17 mouse cellular contexts compared by ENCODE assay signal in the genomic region with DNA sequence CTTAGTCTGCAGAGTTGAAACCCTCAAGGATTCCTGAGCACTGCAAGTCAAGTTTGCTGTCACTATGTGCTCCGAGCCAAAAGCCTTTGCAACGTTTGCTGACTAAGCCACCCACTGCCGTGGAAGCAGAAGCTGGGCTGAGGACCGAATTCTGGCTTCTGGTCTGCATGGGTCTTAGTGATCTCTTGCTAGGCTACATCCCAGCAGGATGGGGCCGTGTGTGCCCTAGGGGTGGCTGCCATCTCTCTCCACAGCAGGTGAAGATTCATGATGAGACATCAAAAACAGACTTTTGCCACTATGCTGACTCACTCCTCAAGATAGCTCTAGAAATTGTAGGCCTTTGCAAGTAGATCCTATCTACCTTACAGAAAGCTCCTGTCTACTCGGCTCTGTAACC.
DNase-seq lines count a peak whose midpoint lies in the region; ATAC-seq and TF ChIP-seq lines count a peak whose summit lies in the region.
"Had no signal": no experiment of that assay in that cellular context is flagged by ENCODE, and none has a peak within 500 bp of the region (broad histone marks: within the 10 kb centered on the region; RNA-seq: fewer than 3 reads in every experiment).

No protein-coding gene starts in this region.

- peak; percentile 31 to 33 for DNase-seq in frontal cortex, postnatal 36 days (ENCODE audit: low spot score in 2 of 2)
- DNase-seq in frontal cortex, postnatal 10 days (ENCODE audit: low spot score in 2 of 2): no peak
- DNase-seq in left cerebral cortex, adult 2 months (ENCODE audit: extremely low spot score in 1 of 2, low spot score in 2 of 2): peak in 1 of 2 experiments; percentile 25
- no peak for DNase-seq in left cerebral cortex, postnatal 10 days (ENCODE audit: extremely low spot score in 1 of 2, low spot score in 2 of 2)
- DNase-seq in A20 (ENCODE audit: low read depth, low spot score): peak; percentile 6
- DNase-seq in adrenal gland, postnatal 36 days: peak; percentile 63 to 66
- DNase-seq: cerebellum, postnatal 10 days; heart, postnatal 10 days; right cerebral cortex, postnatal 4 days; thymus, postnatal 25 days had no signal

- WGBS in forebrain, embryonic 12.5 days: 88% methylated on average over 6 of the region's 6 CpGs

- H3K4me2 ChIP-seq in forebrain, embryonic 12.5 days: no peak overlapping the region
- H3K4me2 ChIP-seq: embryonic facial prominence, embryonic 12.5 days; forebrain, embryonic 15.5 days; limb, embryonic 15.5 days; neural tube, embryonic 13.5 days had no signal

- peak overlapping the region; percentile 50; the same call in 1 of the 2 replicates for H3K27ac ChIP-seq in left cerebral cortex, adult 2 months
- no peak overlapping the region for H3K27ac ChIP-seq in forebrain, embryonic 12.5 days
- H3K27ac ChIP-seq: embryonic facial prominence, embryonic 12.5 days; forebrain, embryonic 15.5 days; hindbrain, postnatal 0 days; limb, embryonic 15.5 days; neural tube, embryonic 13.5 days had no signal

- H3K9me3 ChIP-seq in forebrain, embryonic 12.5 days: 0 out of 2 replicates have a peak, but pooled peaks cover 5% of the 10 kb centered on the region
- H3K9me3 ChIP-seq: embryonic facial prominence, embryonic 12.5 days; forebrain, embryonic 15.5 days; limb, embryonic 15.5 days; neural tube, embryonic 13.5 days had no signal

- intact Hi-C loops in left cerebral cortex, adult 2 months (cut with DNase I): no loop called here
- intact Hi-C loops in left cerebral cortex, postnatal 10 days (cut with DNase I): no loop called here

- H3K27me3 ChIP-seq in forebrain, embryonic 12.5 days: no peaks in the 10 kb centered on the region
- H3K27me3 ChIP-seq: embryonic facial prominence, embryonic 12.5 days; forebrain, embryonic 15.5 days; limb, embryonic 15.5 days; neural tube, embryonic 13.5 days had no signal

- no peaks in the 10 kb centered on the region for H3K4me1 ChIP-seq in forebrain, embryonic 12.5 days
- H3K4me1 ChIP-seq: embryonic facial prominence, embryonic 12.5 days; forebrain, embryonic 15.5 days had no signal

- ATAC-seq in forebrain, embryonic 12.5 days (ENCODE audit: low FRiP score): no peak
- ATAC-seq in inflammation-experienced regulatory T-cells, adult 6 months: no peak
- ATAC-seq: forebrain, embryonic 15.5 days had no signal

- H3K36me3 ChIP-seq in forebrain, embryonic 12.5 days (replicated peaks): peaks cover 93% of the 10 kb centered on the region

- TF ChIP-seq CTCF in left cerebral cortex, adult 2 months (IDR thresholded peaks at IDR 0.05): no peak

- no peak overlapping the region for H3K9ac ChIP-seq in forebrain, embryonic 12.5 days
- H3K9ac ChIP-seq: embryonic facial prominence, embryonic 12.5 days; forebrain, embryonic 15.5 days; limb, embryonic 15.5 days; neural tube, embryonic 13.5 days had no signal

- no peak overlapping the region for H3K4me3 ChIP-seq in left cerebral cortex, adult 2 months
- no peak overlapping the region for H3K4me3 ChIP-seq in forebrain, embryonic 12.5 days (replicated peaks)
- H3K4me3 ChIP-seq: embryonic facial prominence, embryonic 12.5 days; forebrain, embryonic 15.5 days; limb, embryonic 15.5 days; neural tube, embryonic 13.5 days had no signal

Comparison
In these comparisons a context has a peak if more than half of its experiments do, and no peak if none do; other contexts are left out.
1. DNase-seq: peak in frontal cortex, postnatal 36 days (2 of 2), A20 (single experiment) and adrenal gland, postnatal 36 days (2 of 2); none in frontal cortex, postnatal 10 days (0 of 2) and left cerebral cortex, postnatal 10 days (0 of 2).